Mouse (Mus musculus) frontal cortex, postnatal 25 days (tissue): ENCODE results near the gene Nup93.

ENCODE experiments used
- DNase-seq, 2 experiments: peaks; one replicate each; pipeline ENCODE4 v3.0.0; 2022; ENCODE audit warnings: low spot score in 2 of 2

Nup93 gene

GRCm38 (mm10) chr8:94363906-94364305, 149.5 kb downstream of the Nup93 start:
- no peak for DNase-seq

- DNase-seq, result no peak
These were observed 150.4 kb downstream of the Nup93 start for GRCm38 (mm10) chr8:94364686-94365312.

GRCm38 (mm10) chr8:94365410-94365981, 151.1 kb downstream of the Nup93 start:
- no peak for DNase-seq
